Mouse (Mus musculus) heart, embryonic 16.5 days (tissue): Measurements from ENCODE around the gene 1110004F10Rik. TPM values are rescaled to one million over a fixed set of nuclear protein-coding genes. Genes with fewer than 3 reads are reported as not detected.

Experiments
- ATAC-seq: fragments of 200-750 bp; cut with Nextera tagmentation; replicated peaks from 2 replicates; pipeline ENCODE4 v1.8.0; 2017; ENCODE audit warnings: moderate number of reproducible peaks; ENCODE audit not compliant: insufficient read depth, low FRiP score; ENCODE audit errors: extremely low read depth
- H3K27ac ChIP-seq: fragments of 300-500 bp; sonication (generic); 2 replicates; pipeline ENCODE4 v1.5.1; 2014; ENCODE audit warnings: mild to moderate bottlenecking, low read length, control low read depth, moderate library complexity
- H3K27me3 ChIP-seq: fragments of 300-500 bp; sonication (generic); 2 replicates; pipeline ENCODE4 v1.6.1; 2014; ENCODE audit warnings: low read length, mixed read lengths; ENCODE audit not compliant: control insufficient read depth, insufficient read depth
- H3K36me3 ChIP-seq: fragments of 300-500 bp; sonication (generic); 2 replicates; pipeline ENCODE4 v1.6.1; 2014; ENCODE audit not compliant: control insufficient read depth, insufficient read depth
- H3K4me1 ChIP-seq: fragments of 300-500 bp; sonication (generic); 2 replicates; pipeline ENCODE4 v1.6.1; 2014; ENCODE audit warnings: low read length, mixed read lengths; ENCODE audit not compliant: control insufficient read depth, insufficient read depth
- H3K4me2 ChIP-seq: fragments of 300-500 bp; sonication (generic); 2 replicates; pipeline ENCODE4 v1.6.1; 2014; ENCODE audit warnings: low read depth, mild to moderate bottlenecking, control low read depth, low read length
- H3K4me3 ChIP-seq: fragments of 300-500 bp; sonication (generic); 2 replicates; pipeline ENCODE4 v1.5.1; 2014; ENCODE audit warnings: mild to moderate bottlenecking, control low read depth, low read length
- H3K9ac ChIP-seq: fragments of 300-500 bp; sonication (generic); 2 replicates; pipeline ENCODE4 v1.6.1; 2014; ENCODE audit warnings: low read length, control low read depth
- H3K9me3 ChIP-seq: fragments of 300-500 bp; sonication (generic); replicated peaks from 2 replicates; pipeline ENCODE4 v1.6.1; 2016; ENCODE audit warnings: low read length; ENCODE audit not compliant: control insufficient read depth
- WGBS: fragments of 180-500 bp; shearing (Covaris S2); extraction: QIAGEN DNeasy Blood & Tissue Kit; methylation state at CpG from one replicate; pipeline ENCODE4 v1.1.7; 2014; 5-methylcytosine and 5-hydroxymethylcytosine counted together
- polyA plus RNA-seq: library from polyadenylated mRNA; unstranded; fragments of >200 nt; fragmentation: Nextera tagmentation; extraction: Ambion mirVana; gene quantifications from 2 replicates; pipeline ENCODE4 v1.2.1, GENCODE M21; 2015

Gene 1110004F10Rik
- polyA plus RNA-seq, 1 experiment from 2014 or later, result 184 TPM

- Histone ChIP-seq H3K27ac (no peak overlapping the region), H3K4me2 (no peak overlapping the region), H3K27me3 (no peaks in the 10 kb centered on the region), H3K36me3 (no peaks in the 10 kb centered on the region), H3K9ac (no peak overlapping the region), H3K4me3 (no peak overlapping the region), H3K4me1 (no peaks in the 10 kb centered on the region), H3K9me3 (no peaks in the 10 kb centered on the region)
- 53% methylated on average over 1 of the region's 1 CpGs for WGBS
- no peak for ATAC-seq
These were observed 80.2 kb downstream of the 1110004F10Rik start for GRCm38 (mm10) chr7:116119306-116119857.

GRCm38 (mm10) chr7:116120737-116121136, 81.5 kb downstream of the 1110004F10Rik start:
- no peaks in the 10 kb centered on the region for H3K36me3 ChIP-seq
- no peak overlapping the region for H3K9ac ChIP-seq
- H3K9me3 ChIP-seq, result no peaks in the 10 kb centered on the region
- H3K4me1 ChIP-seq, result no peaks in the 10 kb centered on the region
- H3K4me3 ChIP-seq, result no peak overlapping the region
- H3K27me3 ChIP-seq, result no peaks in the 10 kb centered on the region
- no peak overlapping the region for H3K4me2 ChIP-seq
- ATAC-seq, result no peak
- 86% methylated on average over 4 of the region's 4 CpGs for WGBS
- H3K27ac ChIP-seq, result no peak overlapping the region

- 77% methylated on average over 11 of the region's 11 CpGs for WGBS
- no peaks in the 10 kb centered on the region for H3K27me3 ChIP-seq
- no peaks in the 10 kb centered on the region for H3K9me3 ChIP-seq
- no peak overlapping the region for H3K4me3 ChIP-seq
- no peaks in the 10 kb centered on the region for H3K4me1 ChIP-seq
- no peak overlapping the region for H3K9ac ChIP-seq
- H3K27ac ChIP-seq, result no peak overlapping the region
- no peaks in the 10 kb centered on the region for H3K36me3 ChIP-seq
- ATAC-seq, result no peak
- H3K4me2 ChIP-seq, result no peak overlapping the region
These were observed 82.0 kb downstream of the 1110004F10Rik start for GRCm38 (mm10) chr7:116121202-116121601.

- Histone ChIP-seq H3K9ac (no peak overlapping the region), H3K4me2 (no peak overlapping the region), H3K4me3 (no peak overlapping the region), H3K36me3 (0 out of 2 replicates have a peak, but pooled peaks cover 2% of the 10 kb centered on the region), H3K27me3 (no peaks in the 10 kb centered on the region), H3K4me1 (no peaks in the 10 kb centered on the region), H3K27ac (no peak overlapping the region), H3K9me3 (no peaks in the 10 kb centered on the region)
- 69% methylated on average over 13 of the region's 13 CpGs for WGBS
- no peak for ATAC-seq
These were observed 83.9 kb downstream of the 1110004F10Rik start for GRCm38 (mm10) chr7:116122981-116123596.

- Histone ChIP-seq H3K4me1 (no peaks in the 10 kb centered on the region), H3K9me3 (no peaks in the 10 kb centered on the region), H3K9ac (no peak overlapping the region), H3K27ac (no peak overlapping the region), H3K27me3 (no peaks in the 10 kb centered on the region), H3K4me3 (no peak overlapping the region), H3K4me2 (no peak overlapping the region), H3K36me3 (0 out of 2 replicates have a peak, but pooled peaks cover 2% of the 10 kb centered on the region)
- 75% methylated on average over 2 of the region's 2 CpGs for WGBS
- no peak for ATAC-seq
These were observed 84.4 kb downstream of the 1110004F10Rik start for GRCm38 (mm10) chr7:116123597-116123985.

GRCm38 (mm10) chr7:116124057-116124456, 84.9 kb downstream of the 1110004F10Rik start:
- Histone ChIP-seq H3K27me3 (no peaks in the 10 kb centered on the region), H3K4me3 (no peak overlapping the region), H3K27ac (no peak overlapping the region), H3K9ac (no peak overlapping the region), H3K4me1 (no peaks in the 10 kb centered on the region), H3K9me3 (no peaks in the 10 kb centered on the region), H3K36me3 (0 out of 2 replicates have a peak, but pooled peaks cover 2% of the 10 kb centered on the region), H3K4me2 (no peak overlapping the region)
- ATAC-seq, result no peak
- WGBS, result 90% methylated on average over 12 of the region's 12 CpGs

- Histone ChIP-seq H3K4me2 (no peak overlapping the region), H3K4me1 (no peaks in the 10 kb centered on the region), H3K9me3 (no peaks in the 10 kb centered on the region), H3K36me3 (0 out of 2 replicates have a peak, but pooled peaks cover 2% of the 10 kb centered on the region), H3K27ac (no peak overlapping the region), H3K27me3 (no peaks in the 10 kb centered on the region), H3K4me3 (no peak overlapping the region), H3K9ac (no peak overlapping the region)
- 75% methylated on average over 7 of the region's 7 CpGs for WGBS
- ATAC-seq, result no peak
These were observed 86.5 kb downstream of the 1110004F10Rik start for GRCm38 (mm10) chr7:116125671-116126070.

GRCm38 (mm10) chr7:116127052-116127451, 87.9 kb downstream of the 1110004F10Rik start:
- peaks cover 9% of the 10 kb centered on the region for H3K4me1 ChIP-seq
- H3K9ac ChIP-seq, result no peak overlapping the region
- no peaks in the 10 kb centered on the region for H3K9me3 ChIP-seq
- no peak overlapping the region for H3K27ac ChIP-seq
- H3K27me3 ChIP-seq, result no peaks in the 10 kb centered on the region
- H3K4me3 ChIP-seq, result no peak overlapping the region
- H3K4me2 ChIP-seq, result no peak overlapping the region
- 0 out of 2 replicates have a peak, but pooled peaks cover 2% of the 10 kb centered on the region for H3K36me3 ChIP-seq
- 73% methylated on average over 2 of the region's 2 CpGs for WGBS
- no peak for ATAC-seq

GRCm38 (mm10) chr7:116128286-116128685, 89.1 kb downstream of the 1110004F10Rik start:
- WGBS, result 86% methylated on average over 8 of the region's 8 CpGs
- H3K4me3 ChIP-seq, result no peak overlapping the region
- no peaks in the 10 kb centered on the region for H3K27me3 ChIP-seq
- ATAC-seq, result no peak
- H3K4me1 ChIP-seq, result peaks cover 14% of the 10 kb centered on the region
- H3K4me2 ChIP-seq, result no peak overlapping the region
- no peak overlapping the region for H3K9ac ChIP-seq
- no peaks in the 10 kb centered on the region for H3K9me3 ChIP-seq
- no peak overlapping the region for H3K27ac ChIP-seq
- H3K36me3 ChIP-seq, result 0 out of 2 replicates have a peak, but pooled peaks cover 2% of the 10 kb centered on the region
